Mouse (Mus musculus) kidney, adult 11 months (tissue): ENCODE results near the gene Ufsp1.

Experiments
- DNase-seq: peaks from one replicate; pipeline ENCODE4 v3.0.0; 2022

Ufsp1 gene

GRCm38 (mm10) chr5:137337190-137337589, 42.8 kb downstream of the Ufsp1 start:
- DNase-seq = no peak

- DNase-seq = peak; percentile 93
Observed at GRCm38 (mm10) chr5:137338256-137338655, 43.8 kb downstream of the Ufsp1 start.

GRCm38 (mm10) chr5:137338663-137339289, 44.3 kb downstream of the Ufsp1 start:
- peak; percentile 69 for DNase-seq

GRCm38 (mm10) chr5:137339290-137339979, 45.0 kb downstream of the Ufsp1 start:
- DNase-seq = peak; percentile 74

- DNase-seq = no peak
Observed at GRCm38 (mm10) chr5:137340222-137340621, 45.8 kb downstream of the Ufsp1 start.

- no peak for DNase-seq
Observed at GRCm38 (mm10) chr5:137342407-137343012, 48.1 kb downstream of the Ufsp1 start.

GRCm38 (mm10) chr5:137343412-137343811, 49.0 kb downstream of the Ufsp1 start:
- no peak for DNase-seq

GRCm38 (mm10) chr5:137343869-137344268, 49.4 kb downstream of the Ufsp1 start:
- no peak for DNase-seq
